Mouse (Mus musculus) erythroblast, embryonic 14.5 days (primary cell): ENCODE measurements around the gene Liph. TPM values are rescaled to one million over a fixed set of nuclear protein-coding genes. Genes with fewer than 3 reads are reported as not detected.

ENCODE experiments used
- H3K27me3 ChIP-seq: 2 replicates; pipeline ENCODE4 v1.6.1; 2012; ENCODE audit warnings: inconsistent platforms; ENCODE audit not compliant: control insufficient read depth
- H3K36me3 ChIP-seq: 2 replicates; pipeline ENCODE4 v1.6.1; 2012; ENCODE audit warnings: mild to moderate bottlenecking, inconsistent platforms; ENCODE audit not compliant: control insufficient read depth
- H3K4me1 ChIP-seq: 2 replicates; pipeline ENCODE4 v1.6.1; 2012; ENCODE audit warnings: inconsistent platforms; ENCODE audit not compliant: control insufficient read depth
- H3K4me3 ChIP-seq: replicated peaks from 2 replicates; pipeline ENCODE3; 2012; ENCODE audit warnings: moderate library complexity, mild to moderate bottlenecking, inconsistent platforms
- H3K9me3 ChIP-seq: 2 replicates; pipeline ENCODE4 v1.6.1; 2012; ENCODE audit warnings: low read length, inconsistent platforms, mixed read lengths; ENCODE audit not compliant: control insufficient read depth
- GATA1 ChIP-seq: IDR thresholded peaks from 2 replicates; pipeline ENCODE4 v1.6.1; 2012; ENCODE audit warnings: low read length, inconsistent platforms, mixed read lengths
- TAL1 ChIP-seq: IDR thresholded peaks from 3 replicates; pipeline ENCODE4 v1.6.1; 2012; ENCODE audit warnings: low read length, inconsistent platforms, mixed read lengths
- polyA plus RNA-seq: library from polyadenylated mRNA; stranded (reverse); fragments of >175 nt; gene quantifications from 2 replicates; pipeline ENCODE4 v1.2.3, GENCODE M21; 2012

Liph gene
- polyA plus RNA-seq: 0.06 and 0.08 TPM in 2 replicates

DNA sequence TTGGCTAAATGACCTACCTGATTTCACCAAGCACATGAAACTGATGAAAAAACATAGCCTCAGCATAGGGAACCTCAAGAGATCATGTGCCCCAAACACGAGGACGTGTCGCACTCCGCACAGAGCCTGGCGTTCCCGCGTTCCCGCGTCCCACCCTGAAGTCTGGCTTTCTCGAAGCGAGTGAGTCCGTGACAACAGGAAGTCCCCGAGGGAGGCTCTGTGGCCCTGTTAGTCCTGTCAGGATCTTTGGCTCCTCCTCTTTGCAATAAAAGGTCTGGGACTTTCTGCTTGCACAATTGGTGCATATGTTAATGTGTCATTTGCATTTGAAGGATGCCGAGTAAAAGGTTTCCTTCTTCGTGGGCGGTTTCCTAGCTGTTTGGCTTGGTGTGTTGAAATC lies at the start of gene Liph:
TSS of gene Liph (minus strand) at position 360 of the 400 bp plus-strand sequence.
- Histone ChIP-seq H3K4me1 (peaks cover 51% of the 10 kb centered on the region), H3K36me3 (no peaks in the 10 kb centered on the region; the same call in 1 of the 2 replicates), H3K4me3 (peak within 1 kb of the TSS; percentile 52), H3K27me3 (no peaks in the 10 kb centered on the region), H3K9me3 (no peaks in the 10 kb centered on the region)
- no peak for TF ChIP-seq TAL1
- TF ChIP-seq GATA1: no peak

DNA sequence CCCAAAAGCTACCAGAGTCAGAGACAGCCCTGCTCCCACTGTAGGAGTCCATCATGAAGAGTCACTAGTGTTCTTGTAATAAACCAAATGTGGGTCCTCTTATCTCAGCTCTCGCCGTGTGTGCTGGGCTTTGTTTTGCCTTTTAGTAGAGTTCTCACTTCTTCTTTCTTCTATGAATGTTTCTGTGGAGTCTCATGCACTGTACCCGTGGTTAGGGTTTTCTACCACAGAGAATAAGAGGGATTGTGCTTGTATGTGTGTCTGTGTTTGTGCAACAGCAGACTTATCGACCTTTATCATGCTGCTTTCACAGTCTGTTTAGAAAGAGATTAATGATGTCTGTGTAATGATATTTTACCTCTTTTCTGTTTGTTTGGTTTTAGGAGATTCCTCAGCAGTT lies 48.4 kb upstream of the Liph start:
- H3K4me1 ChIP-seq: no peaks in the 10 kb centered on the region
- peaks cover 98% of the 10 kb centered on the region for H3K36me3 ChIP-seq
- H3K27me3 ChIP-seq: no peaks in the 10 kb centered on the region
- H3K4me3 ChIP-seq: no peak overlapping the region
- TF ChIP-seq GATA1 (no peak), TAL1 (no peak)
- no peaks in the 10 kb centered on the region for H3K9me3 ChIP-seq

DNA sequence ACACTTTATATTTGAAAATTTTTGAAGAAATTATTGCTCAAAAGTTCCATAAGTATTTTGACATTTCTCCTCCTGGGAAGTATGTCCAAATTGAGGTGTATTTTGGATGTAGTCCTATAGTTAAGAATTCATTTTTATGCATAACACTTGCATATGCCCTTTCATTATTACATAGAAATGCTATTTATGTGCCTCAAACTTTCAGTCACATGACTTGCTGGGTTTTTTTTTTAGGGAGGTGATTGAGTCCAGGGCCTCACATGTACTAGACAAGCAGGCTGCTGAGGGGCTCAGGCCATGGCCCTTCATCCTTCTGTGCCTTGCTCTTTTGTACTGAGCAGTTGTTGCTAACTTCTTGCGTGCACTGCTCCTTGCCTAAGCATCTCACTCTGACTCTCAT lies 44.5 kb upstream of the Liph start:
- Histone ChIP-seq H3K9me3 (no peaks in the 10 kb centered on the region), H3K4me3 (no peak overlapping the region), H3K4me1 (no peaks in the 10 kb centered on the region), H3K36me3 (peaks cover 89% of the 10 kb centered on the region), H3K27me3 (no peaks in the 10 kb centered on the region)
- TF ChIP-seq GATA1 (no peak), TAL1 (no peak)

- no peak for TF ChIP-seq TAL1
- no peak for TF ChIP-seq GATA1
- H3K27me3 ChIP-seq: no peaks in the 10 kb centered on the region
- peaks cover 74% of the 10 kb centered on the region for H3K36me3 ChIP-seq
- no peaks in the 10 kb centered on the region for H3K9me3 ChIP-seq
- no peak overlapping the region for H3K4me3 ChIP-seq
- no peaks in the 10 kb centered on the region for H3K4me1 ChIP-seq
Measured at GRCm38 (mm10) chr16:22038554-22038953, 43.1 kb upstream of the Liph start.

DNA sequence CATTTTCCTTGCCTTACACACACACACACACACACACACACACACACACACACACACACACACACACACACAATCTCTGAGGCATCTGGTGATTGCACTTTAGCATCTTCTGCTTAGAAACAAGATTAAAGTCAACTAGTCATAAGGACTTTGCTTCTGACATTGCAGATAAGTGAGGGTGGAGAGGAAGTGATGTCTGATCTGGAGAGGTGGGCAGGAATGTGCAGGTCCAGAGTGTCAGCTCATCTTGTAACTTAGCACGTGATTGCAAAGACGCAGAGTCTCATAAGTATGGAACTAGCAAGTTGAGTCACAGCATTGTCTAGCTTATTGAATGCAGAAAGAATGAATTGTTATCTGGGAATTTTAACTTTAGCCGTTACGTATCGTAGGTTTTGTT lies 32.0 kb upstream of the Liph start:
- H3K4me3 ChIP-seq: no peak overlapping the region
- no peak for TF ChIP-seq GATA1
- TF ChIP-seq TAL1: no peak

DNA sequence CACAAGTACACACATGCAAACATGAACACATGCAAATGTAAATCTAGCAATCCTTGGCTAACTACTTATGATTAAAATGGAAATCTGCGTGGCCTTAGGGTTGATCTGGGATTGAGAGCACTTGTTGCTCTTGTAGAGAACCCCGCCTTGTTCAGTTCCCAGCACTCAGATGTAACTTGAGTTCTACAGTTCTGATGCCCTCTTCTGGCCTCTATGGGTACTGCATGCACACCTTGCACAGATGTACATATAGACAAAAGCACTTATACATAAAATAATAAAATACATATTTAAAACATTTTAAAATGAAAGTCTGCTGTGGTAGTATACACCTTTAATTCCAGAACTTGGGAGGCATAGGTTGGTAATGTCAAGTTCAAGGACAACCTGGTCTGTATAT lies 26.7 kb upstream of the Liph start:
- H3K4me3 ChIP-seq: no peak overlapping the region
- no peaks in the 10 kb centered on the region for H3K4me1 ChIP-seq
- TF ChIP-seq GATA1 (no peak), TAL1 (no peak)
- no peaks in the 10 kb centered on the region; the same call in 1 of the 2 replicates for H3K27me3 ChIP-seq
- H3K9me3 ChIP-seq: peaks cover 6% of the 10 kb centered on the region
- peaks cover 97% of the 10 kb centered on the region for H3K36me3 ChIP-seq

More for the DNA sequence above, 32.0 kb upstream of the Liph start:
- Histone ChIP-seq H3K27me3 (no peaks in the 10 kb centered on the region), H3K9me3 (no peaks in the 10 kb centered on the region), H3K4me1 (no peaks in the 10 kb centered on the region), H3K36me3 (peaks cover 97% of the 10 kb centered on the region)

DNA sequence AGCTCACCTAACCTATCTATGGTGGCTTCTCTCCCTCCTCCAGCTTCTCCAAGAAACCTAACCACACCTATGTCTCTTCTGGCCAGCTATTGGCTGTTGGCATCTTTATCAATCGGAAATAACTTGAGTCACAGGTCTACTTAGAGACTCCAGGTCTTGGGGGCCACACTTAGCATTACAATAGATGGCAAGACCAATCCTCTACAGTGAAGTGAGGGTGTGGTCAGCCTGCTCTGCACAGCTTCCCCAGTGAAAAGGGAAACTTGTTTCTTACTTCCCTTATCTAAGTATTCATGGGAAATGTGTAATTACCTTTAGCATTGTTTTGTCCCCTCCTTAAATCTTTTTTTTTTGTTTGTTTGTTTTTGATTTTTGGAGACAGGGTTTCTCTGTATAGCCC lies 20.1 kb upstream of the Liph start:
- peaks cover 97% of the 10 kb centered on the region for H3K36me3 ChIP-seq

GRCm38 (mm10) chr16:22009596-22009995 lies 14.1 kb upstream of the Liph start:
- Histone ChIP-seq H3K27me3 (peaks cover 13% of the 10 kb centered on the region), H3K9me3 (no peaks in the 10 kb centered on the region), H3K4me1 (peaks cover 49% of the 10 kb centered on the region), H3K36me3 (peaks cover 37% of the 10 kb centered on the region), H3K4me3 (peak overlapping the region; percentile 100)
- TF ChIP-seq TAL1 (no peak), GATA1 (no peak)

More for the DNA sequence above, 20.1 kb upstream of the Liph start:
- Histone ChIP-seq H3K4me1 (peaks cover 38% of the 10 kb centered on the region), H3K27me3 (no peaks in the 10 kb centered on the region), H3K9me3 (no peaks in the 10 kb centered on the region), H3K4me3 (no peak overlapping the region)
- TF ChIP-seq GATA1: no peak
- no peak for TF ChIP-seq TAL1

GRCm38 (mm10) chr16:22009099-22009584 lies 13.7 kb upstream of the Liph start, which contains the start of gene Senp2:
Gene Senp2, plus strand, starts transcription at chr16:22009484.
- TF ChIP-seq GATA1: no peak
- Histone ChIP-seq H3K9me3 (no peaks in the 10 kb centered on the region), H3K4me3 (peak within 1 kb of the TSS; percentile 100), H3K36me3 (peaks cover 33% of the 10 kb centered on the region), H3K27me3 (peaks cover 16% of the 10 kb centered on the region), H3K4me1 (peaks cover 49% of the 10 kb centered on the region)

DNA sequence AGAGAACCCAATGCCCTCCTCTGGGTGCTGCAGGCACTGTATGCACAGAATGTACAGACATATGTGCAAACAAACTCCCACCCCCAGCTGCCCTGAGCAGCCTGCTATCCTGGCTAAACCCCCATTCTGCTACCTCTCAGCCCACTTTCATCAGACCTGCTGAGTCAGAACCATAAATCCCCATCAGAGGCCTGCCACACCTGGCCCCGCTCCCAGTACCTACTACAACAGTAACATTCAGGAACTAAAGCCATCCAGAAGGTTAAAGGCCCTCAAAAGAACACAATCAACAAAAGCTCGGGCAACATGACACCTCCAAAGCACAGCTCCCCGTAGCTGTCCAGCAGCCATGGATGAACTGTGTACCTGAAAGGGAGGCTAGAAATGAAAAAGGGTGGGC lies 6.1 kb upstream of the Liph start:
- Histone ChIP-seq H3K36me3 (no peaks in the 10 kb centered on the region; the same call in 1 of the 2 replicates), H3K9me3 (no peaks in the 10 kb centered on the region), H3K27me3 (peaks cover 36% of the 10 kb centered on the region), H3K4me3 (no peak overlapping the region), H3K4me1 (peaks cover 26% of the 10 kb centered on the region)
- TF ChIP-seq GATA1 (no peak), TAL1 (no peak)
